Mouse (Mus musculus): Measurements from ENCODE around the gene S100a10. TPM values are rescaled to one million over a fixed set of nuclear protein-coding genes. Genes with fewer than 3 reads are reported as not detected.

S100a10 gene
- polyA plus RNA-seq (2015; fragmentation: Nextera tagmentation; extraction: Ambion mirVana): 69.1 and 89.9 TPM in 2 replicates

DNA sequence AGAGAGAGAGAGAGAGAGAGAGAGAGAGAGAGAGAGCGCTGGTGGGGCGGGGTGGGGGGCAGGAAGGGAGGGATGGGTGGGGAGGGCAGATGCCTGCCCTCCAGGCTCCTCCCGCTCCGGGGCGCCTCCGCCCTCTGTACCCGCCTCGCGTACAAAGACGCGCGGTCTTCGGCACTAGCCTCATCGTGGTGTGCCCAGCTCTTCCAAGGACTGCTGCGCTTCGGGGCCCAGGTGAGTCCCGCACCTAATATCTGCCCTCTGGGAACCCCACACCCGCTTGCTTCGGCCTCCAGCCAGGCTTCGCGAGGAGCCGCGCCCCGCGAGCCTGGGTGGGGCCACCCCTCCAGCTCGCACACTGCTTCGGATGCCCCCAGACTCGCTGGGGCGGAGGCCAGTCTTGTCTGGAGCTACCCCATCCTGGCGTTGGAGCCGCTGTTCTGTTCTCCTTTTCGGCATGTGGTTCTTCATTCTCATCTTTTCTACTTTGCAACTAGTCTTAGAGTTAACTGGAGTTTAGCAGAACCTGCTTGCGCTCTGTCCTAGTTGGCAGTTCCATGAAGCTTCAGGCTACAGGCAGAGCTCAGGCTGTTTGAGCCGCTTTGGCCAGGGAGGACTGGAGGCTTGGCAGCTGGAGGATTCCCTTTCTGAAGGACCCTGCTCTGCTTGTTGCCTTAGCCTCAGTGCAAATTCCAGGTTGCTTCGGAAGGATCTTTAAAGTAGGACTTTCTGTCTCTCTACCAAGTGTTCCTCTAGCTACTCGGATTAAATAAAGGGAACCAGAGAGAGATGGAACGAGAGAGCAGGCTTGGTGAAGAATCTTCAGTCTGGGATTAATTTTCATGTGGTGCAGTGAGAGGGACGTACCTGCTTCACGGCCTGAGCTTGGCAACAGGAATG lies at the start of gene S100a10:
TSS of gene S100a10 (plus strand) at position 100 of the 897 bp plus-strand sequence.
- peaks cover 11% of the 10 kb centered on the region; the same call in 1 of the 2 replicates for H3K4me1 ChIP-seq
- H3K4me2 ChIP-seq: peak within 1 kb of the TSS; percentile 94
- no peaks in the 10 kb centered on the region for H3K36me3 ChIP-seq (ENCODE audit: poor library complexity, severe bottlenecking)
- no peaks in the 10 kb centered on the region for H3K27me3 ChIP-seq
- peak within 1 kb of the TSS; percentile 55 for H3K4me3 ChIP-seq
- peak within 1 kb of the TSS; percentile 69 for H3K9ac ChIP-seq
- ATAC-seq: peak; percentile 93
- H3K27ac ChIP-seq: no peak within 1 kb of the TSS
- H3K9me3 ChIP-seq (replicated peaks): no peaks in the 10 kb centered on the region
- 3% methylated on average over 33 of the region's 39 CpGs for WGBS

GRCm38 (mm10) chr3:93505960-93506863 lies 48.7 kb upstream of the S100a10 start:
- ATAC-seq: no peak
- WGBS: 43% methylated on average over 30 of the region's 30 CpGs
- no peak overlapping the region for H3K4me2 ChIP-seq

GRCm38 (mm10) chr3:93506881-93507325 lies 48.0 kb upstream of the S100a10 start:
- ATAC-seq: no peak
- WGBS: 69% methylated on average over 5 of the region's 5 CpGs
- Histone ChIP-seq H3K9me3 (replicated peaks) (no peaks in the 10 kb centered on the region), H3K27ac (no peak overlapping the region), H3K9ac (no peak overlapping the region), H3K4me1 (no peaks in the 10 kb centered on the region), H3K36me3 (ENCODE audit: poor library complexity, severe bottlenecking) (no peaks in the 10 kb centered on the region), H3K4me2 (no peak overlapping the region), H3K27me3 (no peaks in the 10 kb centered on the region), H3K4me3 (no peak overlapping the region)

More at GRCm38 (mm10) chr3:93505960-93506863, 48.7 kb upstream of the S100a10 start:
- no peaks in the 10 kb centered on the region for H3K9me3 ChIP-seq (replicated peaks)
- H3K27me3 ChIP-seq: no peaks in the 10 kb centered on the region
- no peak overlapping the region for H3K9ac ChIP-seq
- no peaks in the 10 kb centered on the region for H3K36me3 ChIP-seq (ENCODE audit: poor library complexity, severe bottlenecking)
- no peaks in the 10 kb centered on the region for H3K4me1 ChIP-seq
- no peak overlapping the region for H3K4me3 ChIP-seq
- no peak overlapping the region for H3K27ac ChIP-seq

GRCm38 (mm10) chr3:93509301-93509700 lies 45.6 kb upstream of the S100a10 start:
- no peak for ATAC-seq
- H3K36me3 ChIP-seq (ENCODE audit: poor library complexity, severe bottlenecking): no peaks in the 10 kb centered on the region
- no peaks in the 10 kb centered on the region for H3K27me3 ChIP-seq
- WGBS: 93% methylated on average over 1 of the region's 1 CpGs
- H3K9ac ChIP-seq: no peak overlapping the region
- H3K27ac ChIP-seq: no peak overlapping the region
- no peaks in the 10 kb centered on the region for H3K9me3 ChIP-seq (replicated peaks)
- H3K4me1 ChIP-seq: no peaks in the 10 kb centered on the region
- no peak overlapping the region for H3K4me2 ChIP-seq
- no peak overlapping the region for H3K4me3 ChIP-seq

DNA sequence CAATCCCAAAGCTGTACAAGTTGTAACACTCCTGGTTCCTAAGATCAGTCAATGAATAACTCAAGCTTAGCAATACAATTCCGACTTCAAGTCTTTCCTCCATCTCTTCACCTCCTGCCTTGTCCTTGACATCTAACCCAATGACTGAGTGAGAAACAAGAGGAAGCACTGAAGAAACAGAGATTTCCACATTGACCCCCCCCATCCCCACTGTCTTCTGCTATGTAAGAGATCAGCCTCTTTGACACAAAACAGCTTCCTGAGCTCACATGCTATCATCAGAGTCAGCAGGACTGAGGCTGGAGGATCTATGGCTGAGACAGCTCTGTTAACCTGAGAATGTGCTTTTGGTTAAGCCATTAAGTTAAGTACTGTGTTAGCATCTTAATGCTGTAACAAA lies 43.8 kb upstream of the S100a10 start:
- H3K4me3 ChIP-seq: no peak overlapping the region
- 90% methylated on average over 1 of the region's 1 CpGs for WGBS
- no peaks in the 10 kb centered on the region for H3K4me1 ChIP-seq
- ATAC-seq: no peak
- H3K9ac ChIP-seq: no peak overlapping the region
- no peaks in the 10 kb centered on the region for H3K9me3 ChIP-seq (replicated peaks)
- H3K4me2 ChIP-seq: no peak overlapping the region
- no peaks in the 10 kb centered on the region for H3K36me3 ChIP-seq (ENCODE audit: poor library complexity, severe bottlenecking)
- H3K27me3 ChIP-seq: no peaks in the 10 kb centered on the region
- no peak overlapping the region for H3K27ac ChIP-seq

DNA sequence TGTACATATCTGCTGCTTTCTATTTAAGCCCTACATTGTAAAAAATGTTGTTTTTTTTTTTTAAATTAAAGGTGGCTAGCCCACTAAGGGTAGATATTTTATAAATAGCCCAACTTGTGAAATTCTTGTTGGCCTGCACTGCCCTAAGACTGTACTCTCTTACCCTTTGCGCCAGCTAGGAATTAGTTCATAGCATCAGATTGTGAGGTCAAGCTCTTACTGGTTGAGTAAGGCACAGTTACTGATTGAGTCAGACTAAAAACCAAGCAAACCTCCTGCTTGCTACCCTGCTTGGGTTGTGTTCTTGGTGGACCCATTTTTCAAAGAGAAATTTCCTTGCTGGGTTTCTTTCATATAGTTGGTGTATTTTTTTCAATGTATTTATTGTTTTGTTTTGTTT lies 43.1 kb upstream of the S100a10 start:
- no peaks in the 10 kb centered on the region for H3K4me1 ChIP-seq
- no peaks in the 10 kb centered on the region for H3K9me3 ChIP-seq (replicated peaks)
- H3K9ac ChIP-seq: no peak overlapping the region
- H3K36me3 ChIP-seq (ENCODE audit: poor library complexity, severe bottlenecking): no peaks in the 10 kb centered on the region
- H3K27me3 ChIP-seq: no peaks in the 10 kb centered on the region
- ATAC-seq: no peak
- H3K27ac ChIP-seq: no peak overlapping the region
- H3K4me2 ChIP-seq: no peak overlapping the region
- 98% methylated on average over 1 of the region's 1 CpGs for WGBS
- no peak overlapping the region for H3K4me3 ChIP-seq

GRCm38 (mm10) chr3:93512386-93513101 lies 42.3 kb upstream of the S100a10 start:
- WGBS: 79% methylated on average over 7 of the region's 7 CpGs
- no peak overlapping the region for H3K9ac ChIP-seq
- no peak overlapping the region for H3K27ac ChIP-seq
- no peaks in the 10 kb centered on the region for H3K4me1 ChIP-seq
- H3K4me3 ChIP-seq: no peak overlapping the region
- H3K9me3 ChIP-seq (replicated peaks): no peaks in the 10 kb centered on the region
- H3K27me3 ChIP-seq: no peaks in the 10 kb centered on the region
- H3K4me2 ChIP-seq: no peak overlapping the region
- no peaks in the 10 kb centered on the region for H3K36me3 ChIP-seq (ENCODE audit: poor library complexity, severe bottlenecking)
- no peak for ATAC-seq

DNA sequence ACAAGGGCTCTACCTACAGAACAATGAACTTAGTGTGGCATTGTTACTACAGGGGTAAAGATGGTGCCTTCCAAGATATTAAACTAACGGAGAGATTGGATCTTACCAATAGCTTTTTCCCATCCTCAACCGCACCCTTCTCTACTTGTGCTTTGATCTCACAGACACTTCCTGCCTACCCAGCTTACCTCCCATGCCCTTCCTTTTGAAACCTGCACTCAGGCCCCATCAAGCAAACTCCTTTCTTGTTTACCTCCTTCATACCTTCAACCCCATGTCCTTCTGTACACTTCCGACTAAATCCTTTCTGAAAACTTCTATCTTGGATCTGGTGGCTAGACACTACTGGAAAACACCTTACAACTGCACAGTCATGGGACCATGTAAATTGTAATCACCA lies 40.3 kb upstream of the S100a10 start:
- H3K27me3 ChIP-seq: no peaks in the 10 kb centered on the region
- ATAC-seq: no peak
- H3K9ac ChIP-seq: no peak overlapping the region
- no peak overlapping the region for H3K27ac ChIP-seq
- H3K4me1 ChIP-seq: no peaks in the 10 kb centered on the region
- no peak overlapping the region for H3K4me3 ChIP-seq
- 97% methylated on average over 3 of the region's 3 CpGs for WGBS
- H3K36me3 ChIP-seq (ENCODE audit: poor library complexity, severe bottlenecking): no peaks in the 10 kb centered on the region
- no peaks in the 10 kb centered on the region for H3K9me3 ChIP-seq (replicated peaks)
- no peak overlapping the region for H3K4me2 ChIP-seq

DNA sequence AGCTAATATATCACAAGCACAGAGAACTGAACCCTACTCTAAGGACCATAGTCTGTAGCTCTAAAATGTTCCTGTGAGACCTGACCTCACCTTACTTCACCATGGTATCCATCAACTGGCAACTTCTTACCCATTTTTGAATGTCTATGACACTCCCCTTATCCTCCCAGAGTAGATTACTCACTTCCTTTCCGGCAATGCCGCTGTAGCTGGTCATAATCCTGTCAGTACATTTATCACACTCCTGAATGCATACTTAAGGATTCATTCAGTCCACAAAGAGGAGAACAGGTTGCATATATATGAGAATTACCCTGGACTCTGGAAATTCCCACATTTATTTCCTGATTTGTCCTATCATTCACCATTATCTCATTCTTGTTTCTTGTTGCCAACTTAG lies 37.5 kb upstream of the S100a10 start:
- Histone ChIP-seq H3K36me3 (ENCODE audit: poor library complexity, severe bottlenecking) (no peaks in the 10 kb centered on the region), H3K4me1 (peaks cover 11% of the 10 kb centered on the region; the same call in 1 of the 2 replicates), H3K27ac (no peak overlapping the region), H3K4me2 (no peak overlapping the region), H3K4me3 (no peak overlapping the region), H3K27me3 (no peaks in the 10 kb centered on the region), H3K9me3 (replicated peaks) (no peaks in the 10 kb centered on the region), H3K9ac (no peak overlapping the region)
- ATAC-seq: no peak
- WGBS: 98% methylated on average over 2 of the region's 2 CpGs

DNA sequence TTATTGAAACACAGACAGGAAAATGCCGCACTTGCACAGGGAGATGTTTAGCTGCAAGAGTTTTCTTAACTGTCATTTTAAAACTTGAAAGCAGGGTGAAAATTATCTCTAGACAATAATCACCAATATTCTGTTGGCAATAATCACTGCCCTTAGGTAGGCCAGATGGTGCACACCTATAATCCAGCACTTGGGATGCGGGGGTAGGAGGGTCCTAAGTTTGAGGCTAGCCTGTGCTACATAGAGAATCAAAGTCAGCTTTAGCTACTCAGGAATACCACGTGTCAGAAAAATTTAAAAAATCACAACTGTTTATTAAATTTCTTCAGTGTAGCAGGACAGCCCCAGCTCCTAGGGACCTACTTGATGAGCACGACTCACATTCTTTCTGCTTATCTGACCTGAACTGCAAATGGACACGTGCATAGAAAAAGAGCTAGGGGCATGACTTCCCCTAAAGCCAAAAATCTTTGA lies 35.0 kb upstream of the S100a10 start:
- H3K36me3 ChIP-seq (ENCODE audit: poor library complexity, severe bottlenecking): no peaks in the 10 kb centered on the region
- H3K4me3 ChIP-seq: no peak overlapping the region
- ATAC-seq: peak; percentile 19; the same call in 1 of the 2 replicates
- H3K27ac ChIP-seq: no peak overlapping the region
- H3K27me3 ChIP-seq: no peaks in the 10 kb centered on the region
- H3K9ac ChIP-seq: no peak overlapping the region; the same call in 1 of the 2 replicates
- no peaks in the 10 kb centered on the region for H3K9me3 ChIP-seq (replicated peaks)
- peak overlapping the region; percentile 80 for H3K4me2 ChIP-seq
- 59% methylated on average over 5 of the region's 5 CpGs for WGBS
- H3K4me1 ChIP-seq: peaks cover 11% of the 10 kb centered on the region; the same call in 1 of the 2 replicates

Data from forebrain, embryonic 13.5 days (tissue).